Mouse (Mus musculus) mature B cell (primary cell): Measurements from ENCODE around the gene Slc8a1.

Experiments
- in situ Hi-C: fragments of 300-500 bp; cut with MboI; formaldehyde crosslinking; loops from 2 replicates; pipeline ENCODE4 v1.14.3; 2019

The Slc8a1 gene

GRCm38 (mm10) chr17:81504040-81504439 is 234.1 kb downstream of the Slc8a1 start:
- in situ Hi-C loops, result no loop called here

- in situ Hi-C loops, result no loop called here
Measured at GRCm38 (mm10) chr17:81502732-81503131, 235.4 kb downstream of the Slc8a1 start.

- in situ Hi-C loops, result no loop called here
Measured at GRCm38 (mm10) chr17:81500686-81501407, 237.3 kb downstream of the Slc8a1 start.

- in situ Hi-C loops, result no loop called here
Measured at GRCm38 (mm10) chr17:81497919-81498318, 240.3 kb downstream of the Slc8a1 start.

GRCm38 (mm10) chr17:81496616-81497015 is 241.6 kb downstream of the Slc8a1 start:
- in situ Hi-C loops, result no loop called here

GRCm38 (mm10) chr17:81492216-81492865 is 245.8 kb downstream of the Slc8a1 start:
- in situ Hi-C loops, result no loop called here

- in situ Hi-C loops, result no loop called here
Measured at GRCm38 (mm10) chr17:81486388-81486787, 251.8 kb downstream of the Slc8a1 start.

GRCm38 (mm10) chr17:81481843-81482490 is 256.2 kb downstream of the Slc8a1 start:
- in situ Hi-C loops, result no loop called here

- in situ Hi-C loops, result no loop called here
Measured at GRCm38 (mm10) chr17:81480351-81481161, 257.6 kb downstream of the Slc8a1 start.

GRCm38 (mm10) chr17:81479807-81480206 is 258.4 kb downstream of the Slc8a1 start:
- in situ Hi-C loops, result no loop called here

GRCm38 (mm10) chr17:81477420-81477819 is 260.8 kb downstream of the Slc8a1 start:
- in situ Hi-C loops, result no loop called here

GRCm38 (mm10) chr17:81473363-81473762 is 264.8 kb downstream of the Slc8a1 start:
- in situ Hi-C loops, result no loop called here

GRCm38 (mm10) chr17:81468941-81469340 is 269.2 kb downstream of the Slc8a1 start:
- in situ Hi-C loops, result no loop called here

- in situ Hi-C loops, result no loop called here
Measured at GRCm38 (mm10) chr17:81459379-81459778, 278.8 kb downstream of the Slc8a1 start.

GRCm38 (mm10) chr17:81455977-81456376 is 282.2 kb downstream of the Slc8a1 start:
- in situ Hi-C loops, result no loop called here

- in situ Hi-C loops, result no loop called here
Measured at GRCm38 (mm10) chr17:81455269-81455668, 282.9 kb downstream of the Slc8a1 start.

- in situ Hi-C loops, result no loop called here
Measured at GRCm38 (mm10) chr17:81441463-81441862, 296.7 kb downstream of the Slc8a1 start, which contains the start of gene Gm11096. TSS of gene Gm11096 (plus strand) at chr17:81441763.

GRCm38 (mm10) chr17:81433148-81433547 is 305.0 kb downstream of the Slc8a1 start:
- in situ Hi-C loops, result no loop called here

- in situ Hi-C loops, result no loop called here
Measured at GRCm38 (mm10) chr17:81432733-81433132, 305.4 kb downstream of the Slc8a1 start.

GRCm38 (mm10) chr17:81427245-81427644 is 310.9 kb downstream of the Slc8a1 start:
- in situ Hi-C loops, result no loop called here

- in situ Hi-C loops, result no loop called here
Measured at GRCm38 (mm10) chr17:81424256-81424912, 313.8 kb downstream of the Slc8a1 start.
